Mouse (Mus musculus): ENCODE data around the gene Gm12355.

The Gm12355 gene

DNA sequence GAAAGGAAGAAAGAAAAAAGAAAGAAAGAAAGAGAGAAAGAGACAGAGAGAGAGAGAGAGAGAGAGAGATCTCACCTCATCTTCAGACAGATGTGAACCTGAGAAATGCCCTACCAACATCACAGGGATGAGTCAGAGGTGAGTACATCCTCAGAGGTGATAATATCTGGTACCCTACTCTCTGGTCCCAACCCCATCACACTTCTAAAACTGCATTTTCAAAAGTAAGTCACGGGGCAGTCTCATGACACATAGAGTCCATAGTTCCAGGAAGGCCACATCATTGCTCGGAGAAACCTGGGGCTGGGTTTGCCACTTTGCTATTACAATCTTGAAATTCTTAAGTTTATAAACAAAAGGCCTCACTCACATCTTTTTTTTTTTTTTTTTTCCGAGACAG lies 29.5 kb downstream of the Gm12355 start:
- Histone ChIP-seq H3K4me1 (replicated peaks; ENCODE audit: low read depth, low read length) (peaks cover 34% of the 10 kb centered on the region), H3K4me3 (replicated peaks; ENCODE audit: low read length) (no peak overlapping the region), H3K27me3 (ENCODE audit: insufficient read depth, low read length) (peaks cover 45% of the 10 kb centered on the region), H3K9me3 (ENCODE audit: low read length) (no peaks in the 10 kb centered on the region), H3K36me3 (ENCODE audit: insufficient read depth, low read length) (no peaks in the 10 kb centered on the region)
- TF ChIP-seq NANOG (IDR thresholded peaks at IDR 0.05; ENCODE audit: borderline replicate concordance, low read length) (no peak), POU5F1 (IDR thresholded peaks at IDR 0.05; ENCODE audit: borderline replicate concordance, low read length) (no peak), CTCF (conservative IDR thresholded peaks at IDR 0.05; ENCODE audit: low read length) (no peak)

- Histone ChIP-seq H3K27me3 (ENCODE audit: insufficient read depth, low read length) (peaks cover 41% of the 10 kb centered on the region), H3K9me3 (ENCODE audit: low read length) (no peaks in the 10 kb centered on the region), H3K36me3 (ENCODE audit: insufficient read depth, low read length) (no peaks in the 10 kb centered on the region), H3K4me1 (replicated peaks; ENCODE audit: low read depth, low read length) (peaks cover 34% of the 10 kb centered on the region), H3K4me3 (replicated peaks; ENCODE audit: low read length) (no peak overlapping the region)
- TF ChIP-seq NANOG (IDR thresholded peaks at IDR 0.05; ENCODE audit: borderline replicate concordance, low read length) (no peak), CTCF (conservative IDR thresholded peaks at IDR 0.05; ENCODE audit: low read length) (no peak), POU5F1 (IDR thresholded peaks at IDR 0.05; ENCODE audit: borderline replicate concordance, low read length) (no peak)
Measured at GRCm38 (mm10) chr11:98595473-98595872, 30.0 kb downstream of the Gm12355 start.

GRCm38 (mm10) chr11:98595021-98595420 lies 30.4 kb downstream of the Gm12355 start:
- H3K27me3 ChIP-seq (ENCODE audit: insufficient read depth, low read length), result peaks cover 37% of the 10 kb centered on the region
- H3K4me1 ChIP-seq (replicated peaks; ENCODE audit: low read depth, low read length), result peaks cover 34% of the 10 kb centered on the region
- no peaks in the 10 kb centered on the region for H3K9me3 ChIP-seq (ENCODE audit: low read length)
- H3K36me3 ChIP-seq (ENCODE audit: insufficient read depth, low read length), result no peaks in the 10 kb centered on the region
- TF ChIP-seq NANOG (IDR thresholded peaks at IDR 0.05; ENCODE audit: borderline replicate concordance, low read length) (no peak), CTCF (conservative IDR thresholded peaks at IDR 0.05; ENCODE audit: low read length) (no peak), POU5F1 (IDR thresholded peaks at IDR 0.05; ENCODE audit: borderline replicate concordance, low read length) (no peak)
- no peak overlapping the region for H3K4me3 ChIP-seq (replicated peaks; ENCODE audit: low read length)

- no peak overlapping the region for H3K4me3 ChIP-seq (replicated peaks; ENCODE audit: low read length)
- no peaks in the 10 kb centered on the region for H3K9me3 ChIP-seq (ENCODE audit: low read length)
- H3K36me3 ChIP-seq (ENCODE audit: insufficient read depth, low read length), result no peaks in the 10 kb centered on the region
- peaks cover 13% of the 10 kb centered on the region for H3K27me3 ChIP-seq (ENCODE audit: insufficient read depth, low read length)
- peaks cover 52% of the 10 kb centered on the region for H3K4me1 ChIP-seq (replicated peaks; ENCODE audit: low read depth, low read length)
- TF ChIP-seq CTCF (conservative IDR thresholded peaks at IDR 0.05; ENCODE audit: low read length), result no peak
Measured at GRCm38 (mm10) chr11:98590548-98591445, 34.7 kb downstream of the Gm12355 start.

DNA sequence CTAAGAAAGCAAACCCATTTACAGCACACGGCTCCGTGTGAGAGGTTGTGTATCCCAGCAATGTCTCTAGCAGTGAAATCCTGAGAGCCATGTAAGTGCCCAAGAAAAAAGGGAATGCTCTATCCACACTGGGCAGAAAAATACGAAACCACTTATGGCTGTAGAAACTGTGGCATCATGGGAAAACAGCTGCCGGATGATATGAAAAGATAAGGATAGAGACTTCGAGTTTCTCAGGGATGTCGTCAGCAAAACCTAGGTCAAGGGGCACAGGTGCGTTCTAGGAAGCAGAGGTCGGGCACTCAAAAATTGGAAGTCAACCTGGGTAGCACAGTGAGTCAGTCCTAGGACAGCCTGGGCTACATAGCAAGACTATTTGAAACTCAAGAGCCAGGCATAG lies 36.2 kb downstream of the Gm12355 start:
- no peak for TF ChIP-seq CTCF (conservative IDR thresholded peaks at IDR 0.05; ENCODE audit: low read length)
- no peak for TF ChIP-seq NANOG (IDR thresholded peaks at IDR 0.05; ENCODE audit: borderline replicate concordance, low read length)
- no peak for TF ChIP-seq POU5F1 (IDR thresholded peaks at IDR 0.05; ENCODE audit: borderline replicate concordance, low read length)
- Histone ChIP-seq H3K27me3 (ENCODE audit: insufficient read depth, low read length) (peaks cover 13% of the 10 kb centered on the region), H3K9me3 (ENCODE audit: low read length) (no peaks in the 10 kb centered on the region), H3K36me3 (ENCODE audit: insufficient read depth, low read length) (peaks cover 10% of the 10 kb centered on the region), H3K4me3 (replicated peaks; ENCODE audit: low read length) (no peak overlapping the region), H3K4me1 (replicated peaks; ENCODE audit: low read depth, low read length) (peaks cover 63% of the 10 kb centered on the region)

- H3K9me3 ChIP-seq (ENCODE audit: low read length), result no peaks in the 10 kb centered on the region
Measured at GRCm38 (mm10) chr11:98588833-98589281, 36.6 kb downstream of the Gm12355 start.

DNA sequence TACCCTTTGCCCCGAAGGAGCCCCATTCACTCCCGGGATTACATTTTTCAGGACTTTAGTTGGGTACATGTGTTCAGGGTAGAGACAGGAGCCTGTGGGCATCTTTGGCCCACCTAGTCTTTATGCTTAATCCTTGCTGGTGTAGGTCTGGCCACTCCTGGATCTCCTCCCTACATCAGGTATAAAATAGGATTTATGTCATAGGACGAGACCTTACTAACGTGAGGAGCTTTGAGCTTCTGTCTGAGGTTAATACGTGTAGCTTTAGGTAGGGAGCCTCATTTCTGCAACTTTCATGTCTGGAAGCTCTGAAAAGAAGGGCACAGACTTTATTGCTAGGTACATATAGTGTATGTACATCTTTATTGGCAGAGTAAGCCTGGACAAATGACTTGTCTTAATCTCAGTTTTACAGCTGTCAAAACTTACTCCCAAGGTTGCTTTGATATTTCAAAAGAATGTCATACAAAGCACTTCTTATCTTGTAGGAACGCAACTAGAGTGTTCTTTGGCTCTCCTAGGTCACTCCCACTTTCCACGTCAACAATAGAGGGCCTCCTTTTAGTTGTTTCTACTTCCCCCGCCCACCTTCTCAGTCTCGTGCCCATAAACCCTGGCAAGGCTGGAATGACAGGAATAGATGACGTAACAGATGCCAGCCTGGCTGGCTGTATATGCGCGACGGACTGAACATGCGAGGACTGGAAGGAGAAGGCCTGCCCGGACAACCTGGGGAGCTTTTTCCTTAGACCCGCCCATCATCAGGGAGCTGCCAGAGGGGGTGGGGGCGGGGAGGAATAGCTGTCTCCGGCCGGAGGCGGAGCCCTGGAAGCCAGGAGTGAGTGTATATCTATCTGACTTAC lies 37.5 kb downstream of the Gm12355 start:
- H3K27me3 ChIP-seq (ENCODE audit: insufficient read depth, low read length), result peaks cover 10% of the 10 kb centered on the region
- peaks cover 70% of the 10 kb centered on the region for H3K4me1 ChIP-seq (replicated peaks; ENCODE audit: low read depth, low read length)
- H3K9me3 ChIP-seq (ENCODE audit: low read length), result no peaks in the 10 kb centered on the region
- peaks cover 21% of the 10 kb centered on the region for H3K36me3 ChIP-seq (ENCODE audit: insufficient read depth, low read length)
- peak overlapping the region; percentile 93 for H3K4me3 ChIP-seq (replicated peaks; ENCODE audit: low read length)
- no peak for TF ChIP-seq CTCF (conservative IDR thresholded peaks at IDR 0.05; ENCODE audit: low read length)

More at GRCm38 (mm10) chr11:98588833-98589281, 36.6 kb downstream of the Gm12355 start:
- Histone ChIP-seq H3K36me3 (ENCODE audit: insufficient read depth, low read length) (peaks cover 14% of the 10 kb centered on the region), H3K4me3 (replicated peaks; ENCODE audit: low read length) (0 out of 2 replicates have a peak overlapping the region, but pooled peaks have one; percentile 71), H3K27me3 (ENCODE audit: insufficient read depth, low read length) (peaks cover 13% of the 10 kb centered on the region), H3K4me1 (replicated peaks; ENCODE audit: low read depth, low read length) (peaks cover 63% of the 10 kb centered on the region)
- TF ChIP-seq CTCF (conservative IDR thresholded peaks at IDR 0.05; ENCODE audit: low read length) (no peak), POU5F1 (IDR thresholded peaks at IDR 0.05; ENCODE audit: borderline replicate concordance, low read length) (no peak), NANOG (IDR thresholded peaks at IDR 0.05; ENCODE audit: borderline replicate concordance, low read length) (no peak)

DNA sequence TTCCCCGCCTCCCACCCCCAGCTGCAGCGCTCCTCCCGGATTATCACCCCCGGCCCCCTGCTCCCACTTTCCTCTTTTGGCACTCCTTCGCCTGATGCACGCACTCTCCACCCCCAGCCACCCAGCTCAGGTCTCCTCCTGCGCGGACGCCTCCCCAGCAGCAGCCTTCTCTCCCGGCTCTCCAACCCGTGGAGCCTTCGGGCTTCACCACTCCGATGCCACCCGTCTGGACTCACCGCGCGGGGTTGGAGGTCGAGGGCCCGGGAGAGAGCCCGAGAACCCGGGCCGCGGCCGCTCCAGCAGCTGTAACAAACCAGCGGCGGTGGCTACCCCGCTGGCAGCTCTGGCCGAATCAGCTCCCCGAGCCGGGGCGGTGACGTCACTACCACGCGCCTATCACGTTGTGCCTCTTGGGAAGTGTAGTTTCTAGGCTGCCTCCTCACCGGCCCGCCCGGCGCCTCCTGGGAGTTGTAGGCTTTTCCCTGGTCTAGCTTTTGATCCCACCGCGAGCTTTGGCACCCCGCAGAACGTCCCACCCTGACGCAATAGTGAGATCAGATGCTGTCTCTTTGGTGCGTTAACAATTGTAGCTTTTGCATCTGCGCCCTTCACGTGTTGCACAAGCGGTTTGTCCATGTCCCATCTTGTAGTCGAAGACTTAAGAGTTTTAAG lies 38.4 kb downstream of the Gm12355 start, which contains the start of gene Ormdl3:
Gene Ormdl3, minus strand, starts transcription at position 477 of the 672 bp plus-strand sequence.
- Histone ChIP-seq H3K36me3 (ENCODE audit: insufficient read depth, low read length) (peaks cover 30% of the 10 kb centered on the region), H3K9me3 (ENCODE audit: low read length) (no peaks in the 10 kb centered on the region), H3K4me1 (replicated peaks; ENCODE audit: low read depth, low read length) (peaks cover 73% of the 10 kb centered on the region), H3K27me3 (ENCODE audit: insufficient read depth, low read length) (peaks cover 2% of the 10 kb centered on the region), H3K4me3 (replicated peaks; ENCODE audit: low read length) (peak within 1 kb of the TSS; percentile 93)
- TF ChIP-seq NANOG (IDR thresholded peaks at IDR 0.05; ENCODE audit: borderline replicate concordance, low read length) (no peak), POU5F1 (IDR thresholded peaks at IDR 0.05; ENCODE audit: borderline replicate concordance, low read length) (no peak), CTCF (conservative IDR thresholded peaks at IDR 0.05; ENCODE audit: low read length) (no peak)

Measured in E14TG2a.4 (cell line).